Mouse (Mus musculus) lung, postnatal 0 days (tissue): ENCODE data around the gene Lgr6. TPM values are rescaled to one million over a fixed set of nuclear protein-coding genes. Genes with fewer than 3 reads are reported as not detected.
A peak's percentile ranks its signal among the peaks of the same experiment; 100 is the strongest.

ENCODE experiments used
- ATAC-seq: fragments of 200-750 bp; cut with Nextera tagmentation; 2 replicates; pipeline ENCODE4 v1.8.0; 2017; ENCODE audit warnings: moderate library complexity
- DNase-seq: peaks from one replicate; pipeline ENCODE4 v3.0.0-alpha.2; 2016; ENCODE audit warnings: low spot score
- H3K27ac ChIP-seq: fragments of 300-500 bp; sonication (generic); 2 replicates; pipeline ENCODE4 v1.5.1; 2014; ENCODE audit warnings: antibody characterized with exemption, mild to moderate bottlenecking, low read length, mixed read lengths
- H3K27me3 ChIP-seq: fragments of 300-500 bp; sonication (generic); replicated peaks from 2 replicates; pipeline ENCODE4 v1.6.1; 2014; ENCODE audit warnings: low read length, mixed read lengths; ENCODE audit not compliant: insufficient read depth
- H3K36me3 ChIP-seq: fragments of 300-500 bp; sonication (generic); 2 replicates; pipeline ENCODE4 v1.6.1; 2014; ENCODE audit warnings: low read length, mixed read lengths; ENCODE audit not compliant: insufficient read depth
- H3K4me1 ChIP-seq: fragments of 300-500 bp; sonication (generic); 2 replicates; pipeline ENCODE4 v1.6.1; 2014; ENCODE audit warnings: antibody characterized with exemption, low read depth, low read length, mixed read lengths; ENCODE audit not compliant: insufficient read depth
- H3K4me2 ChIP-seq: fragments of 300-500 bp; sonication (generic); replicated peaks from 2 replicates; pipeline ENCODE4 v1.6.1; 2014; ENCODE audit warnings: low read depth, mild to moderate bottlenecking, low read length, moderate library complexity, mixed read lengths
- H3K4me3 ChIP-seq: fragments of 300-500 bp; sonication (generic); 2 replicates; pipeline ENCODE4 v1.5.1; 2014; ENCODE audit warnings: low read depth, low read length
- H3K9ac ChIP-seq: fragments of 300-500 bp; sonication (generic); replicated peaks from 2 replicates; pipeline ENCODE4 v1.6.1; 2014; ENCODE audit warnings: low read depth, mild to moderate bottlenecking
- H3K9me3 ChIP-seq: fragments of 300-500 bp; sonication (generic); 2 replicates; pipeline ENCODE4 v1.6.1; 2016; ENCODE audit warnings: low read length, mixed read lengths
- CTCF ChIP-seq: IDR thresholded peaks from 2 replicates; pipeline ENCODE4 v1.5.1; 2016; ENCODE audit warnings: antibody characterized with exemption, mild to moderate bottlenecking
- EP300 ChIP-seq: IDR thresholded peaks from 2 replicates; pipeline ENCODE4 v1.6.1; 2016; ENCODE audit warnings: antibody characterized with exemption, mild to moderate bottlenecking, control low read depth
- WGBS: fragments of 180-500 bp; shearing (Covaris S2); extraction: QIAGEN DNeasy Blood & Tissue Kit; methylation state at CpG from one replicate; pipeline ENCODE4 v1.1.7; 2014; 5-methylcytosine and 5-hydroxymethylcytosine counted together
- polyA plus RNA-seq: library from polyadenylated mRNA; unstranded; fragments of >200 nt; fragmentation: Nextera tagmentation; extraction: Ambion mirVana; gene quantifications from 2 replicates; pipeline ENCODE4 v1.2.1, GENCODE M21; 2015

Gene Lgr6
- polyA plus RNA-seq, 1 experiment from 2014 or later: 2.9 TPM

DNA sequence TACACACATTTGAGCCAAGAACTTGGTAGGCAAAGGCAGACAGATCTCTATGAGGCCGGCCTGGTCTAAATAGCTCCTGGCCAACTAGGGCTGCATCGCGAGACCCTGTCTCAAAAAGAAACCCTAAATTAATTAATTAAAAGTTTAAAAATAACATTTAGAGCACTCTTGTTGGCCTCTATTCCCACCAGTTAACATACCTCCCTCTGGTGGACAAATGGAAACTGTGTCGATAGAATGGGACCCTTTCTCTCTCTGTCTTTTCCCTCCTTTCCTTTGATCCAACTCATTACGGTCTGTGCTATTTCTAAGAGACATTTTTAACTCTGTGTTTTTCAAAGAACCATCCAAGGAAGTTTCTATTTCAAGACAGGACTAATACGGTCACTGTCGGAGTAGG lies 144.4 kb downstream of the Lgr6 start:
- TF ChIP-seq EP300 (no peak), CTCF (peak; percentile 55)
- H3K9me3 ChIP-seq: no peaks in the 10 kb centered on the region
- DNase-seq: peak; percentile 28

DNA sequence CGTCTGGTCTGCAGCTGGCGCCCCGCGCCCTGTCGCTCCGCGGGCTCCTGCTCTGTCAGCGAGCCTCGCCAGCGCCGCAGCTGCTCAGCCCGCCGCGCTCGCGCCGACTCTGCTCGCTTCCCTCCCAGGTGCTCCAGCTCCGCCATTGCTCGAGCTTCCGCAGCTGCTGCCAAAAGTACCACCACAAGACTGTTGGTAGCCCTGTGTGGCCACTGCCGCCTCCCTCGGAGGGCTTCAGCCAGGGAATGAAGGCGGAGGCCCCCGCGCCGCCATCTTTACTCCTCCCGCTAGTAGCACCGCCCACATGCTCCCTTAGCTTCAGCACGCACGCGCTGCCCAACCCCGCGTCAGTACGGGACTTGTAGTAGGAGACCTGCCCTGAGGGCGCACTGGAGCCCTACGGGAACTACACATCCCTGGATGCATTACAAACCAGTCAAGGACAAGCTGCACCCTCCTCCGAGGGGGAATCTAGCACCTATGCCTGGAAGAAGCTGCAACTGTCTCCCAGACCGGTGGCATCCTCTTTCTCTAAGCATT lies 149.4 kb downstream of the Lgr6 start, which contains the start of gene Ppp1r12b:
TSS of gene Ppp1r12b (minus strand) at position 306 of the 540 bp plus-strand sequence.
- no peaks in the 10 kb centered on the region for H3K36me3 ChIP-seq
- peak within 1 kb of the TSS; percentile 94 for H3K4me3 ChIP-seq
- no peaks in the 10 kb centered on the region for H3K27me3 ChIP-seq
- no peaks in the 10 kb centered on the region for H3K9me3 ChIP-seq
- peak; percentile 67 for TF ChIP-seq CTCF
- no peak for TF ChIP-seq EP300
- under 1% methylated on average over 39 of the region's 39 CpGs for whole genome bisulfite sequencing
- ATAC-seq (peak; percentile 99), DNase-seq (peak; percentile 99)
- peak within 1 kb of the TSS; percentile 76 for H3K9ac ChIP-seq
- peak within 1 kb of the TSS; percentile 84 for H3K27ac ChIP-seq
- peaks cover 10% of the 10 kb centered on the region; the same call in 1 of the 2 replicates for H3K4me1 ChIP-seq
- H3K4me2 ChIP-seq: peak within 1 kb of the TSS; percentile 81

More for the DNA sequence above, 144.4 kb downstream of the Lgr6 start:
- 54% methylated on average over 7 of the region's 7 CpGs for WGBS
- Histone ChIP-seq H3K9ac (no peak overlapping the region), H3K36me3 (no peaks in the 10 kb centered on the region), H3K27me3 (no peaks in the 10 kb centered on the region), H3K4me2 (no peak overlapping the region), H3K27ac (no peak overlapping the region), H3K4me3 (no peak overlapping the region), H3K4me1 (peaks cover 3% of the 10 kb centered on the region; the same call in 1 of the 2 replicates)
- ATAC-seq: no peak

DNA sequence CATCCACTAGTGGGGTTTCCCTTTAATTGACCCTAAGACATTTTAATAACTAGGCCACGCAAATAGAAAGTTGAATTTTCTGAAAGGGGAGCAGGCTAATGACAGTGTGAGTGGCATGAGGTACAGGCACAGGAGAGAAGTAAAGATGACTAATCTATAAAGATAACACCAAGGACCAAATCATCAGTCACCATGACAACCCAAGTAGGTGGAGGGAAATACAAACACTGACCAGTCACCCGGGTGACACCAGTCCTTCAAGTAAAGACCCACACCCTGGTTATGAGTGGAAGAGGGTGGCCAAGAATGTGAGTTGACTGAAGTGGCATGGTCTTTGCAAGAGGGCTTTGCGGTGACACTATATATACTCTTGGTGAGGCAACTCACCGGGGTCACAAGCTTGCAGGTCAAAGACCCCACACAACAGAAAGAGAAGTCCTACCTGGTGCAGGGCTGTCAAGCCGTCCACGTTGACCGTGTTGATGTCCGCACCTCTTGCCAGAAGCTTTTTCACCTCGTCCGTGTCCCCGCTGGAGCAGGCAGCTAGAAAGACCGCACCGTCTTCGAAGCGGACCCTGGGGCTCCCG lies 149.9 kb downstream of the Lgr6 start:
- Histone ChIP-seq H3K9me3 (no peaks in the 10 kb centered on the region), H3K4me3 (peak overlapping the region; percentile 94), H3K27ac (peak overlapping the region; percentile 84), H3K36me3 (no peaks in the 10 kb centered on the region), H3K9ac (peak overlapping the region; percentile 76), H3K4me2 (peak overlapping the region; percentile 81), H3K4me1 (peaks cover 10% of the 10 kb centered on the region; the same call in 1 of the 2 replicates), H3K27me3 (no peaks in the 10 kb centered on the region)
- 2% methylated on average over 16 of the region's 16 CpGs for WGBS
- DNase-seq (peak; percentile 58), ATAC-seq (peak; percentile 56)
- no peak for TF ChIP-seq EP300
- no peak for TF ChIP-seq CTCF

DNA sequence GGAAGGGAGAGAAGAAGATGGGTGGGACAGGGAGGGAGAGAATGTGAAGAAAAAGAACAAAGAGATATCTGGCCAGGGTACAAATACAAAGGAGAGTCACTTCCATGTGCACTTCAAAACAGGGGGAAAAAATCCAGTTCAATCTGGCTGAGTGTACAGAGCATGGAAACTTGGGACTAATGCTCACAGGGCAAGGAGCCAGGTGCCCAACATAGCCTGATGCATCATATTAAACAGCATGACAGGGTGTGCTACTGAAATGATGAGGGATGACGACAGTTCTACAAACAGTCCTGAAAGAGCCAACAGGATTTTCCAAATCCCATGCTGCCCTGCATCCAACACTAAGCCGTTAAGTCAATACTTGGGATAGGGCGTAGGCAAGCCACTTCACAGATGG lies 155.1 kb downstream of the Lgr6 start:
- WGBS: 62% methylated on average over 3 of the region's 3 CpGs
- H3K27me3 ChIP-seq: no peaks in the 10 kb centered on the region
- no peak overlapping the region for H3K4me3 ChIP-seq
- no peaks in the 10 kb centered on the region for H3K9me3 ChIP-seq
- TF ChIP-seq CTCF (no peak), EP300 (no peak)
- H3K4me1 ChIP-seq: peaks cover 6% of the 10 kb centered on the region; the same call in 1 of the 2 replicates
- no peak overlapping the region for H3K27ac ChIP-seq
- DNase-seq: no peak
- no peaks in the 10 kb centered on the region for H3K36me3 ChIP-seq
- no peak for ATAC-seq
- no peak overlapping the region for H3K9ac ChIP-seq
- H3K4me2 ChIP-seq: no peak overlapping the region

DNA sequence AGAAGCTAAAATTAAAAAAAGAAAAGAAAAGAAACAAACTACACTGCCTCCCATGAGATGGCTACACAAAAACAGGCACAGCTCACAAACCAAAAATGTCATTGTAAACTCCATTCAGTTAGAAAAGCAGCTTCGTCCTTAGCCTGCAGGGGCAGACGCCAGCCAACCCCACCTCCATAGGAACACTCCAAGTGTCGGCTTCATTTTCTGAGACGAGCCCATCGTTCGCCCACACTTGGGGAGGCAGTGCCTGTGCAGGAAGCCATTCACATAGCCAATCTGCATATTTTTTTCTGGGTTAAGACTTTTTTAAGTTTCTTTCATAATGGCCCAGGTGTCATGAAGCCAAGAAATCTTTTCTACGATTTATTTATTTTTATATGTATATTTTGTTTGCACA lies 157.5 kb downstream of the Lgr6 start:
- H3K4me2 ChIP-seq: no peak overlapping the region
- no peaks in the 10 kb centered on the region for H3K4me1 ChIP-seq
- H3K9me3 ChIP-seq: no peaks in the 10 kb centered on the region
- no peak overlapping the region for H3K4me3 ChIP-seq
- no peak for TF ChIP-seq CTCF
- no peak for TF ChIP-seq EP300
- DNase-seq (no peak), ATAC-seq (no peak)
- no peaks in the 10 kb centered on the region for H3K36me3 ChIP-seq
- no peak overlapping the region for H3K27ac ChIP-seq
- no peak overlapping the region for H3K9ac ChIP-seq
- WGBS: 79% methylated on average over 7 of the region's 7 CpGs
- H3K27me3 ChIP-seq: no peaks in the 10 kb centered on the region

DNA sequence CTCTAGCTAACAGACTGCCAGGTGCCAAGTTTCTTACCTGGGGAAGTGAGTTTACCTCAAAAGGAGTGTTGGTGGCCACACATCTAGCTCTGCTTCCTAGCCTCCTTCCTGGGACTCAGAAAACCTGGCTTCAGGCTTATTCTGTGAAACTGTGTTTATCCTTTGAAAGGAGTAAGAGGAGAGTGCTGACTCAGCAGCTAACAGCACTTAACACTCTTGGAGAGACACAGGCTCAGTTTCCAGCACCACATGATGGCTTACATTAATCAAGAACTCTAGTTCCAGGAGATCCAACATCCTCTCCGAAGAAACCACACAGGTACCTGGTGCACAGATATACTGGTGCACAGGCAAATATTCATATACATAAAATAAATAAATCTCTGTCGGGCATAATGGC lies 162.2 kb downstream of the Lgr6 start:
- no peak overlapping the region for H3K4me3 ChIP-seq
- ATAC-seq: no peak
- H3K9ac ChIP-seq: no peak overlapping the region
- WGBS: 82% methylated on average over 2 of the region's 2 CpGs
- DNase-seq: no peak
- no peak overlapping the region for H3K27ac ChIP-seq
- no peak for TF ChIP-seq CTCF
- TF ChIP-seq EP300: no peak
- no peak overlapping the region for H3K4me2 ChIP-seq
- no peaks in the 10 kb centered on the region for H3K9me3 ChIP-seq
- H3K4me1 ChIP-seq: peaks cover 5% of the 10 kb centered on the region; the same call in 1 of the 2 replicates
- no peaks in the 10 kb centered on the region for H3K36me3 ChIP-seq
- no peaks in the 10 kb centered on the region for H3K27me3 ChIP-seq
